Mouse (Mus musculus) forebrain, embryonic 11.5 days (tissue): Measurements from ENCODE around the gene Eif2s3x. TPM values are rescaled to one million over a fixed set of nuclear protein-coding genes. Genes with fewer than 3 reads are reported as not detected.

Experiments used
- ATAC-seq: fragments of 200-750 bp; cut with Nextera tagmentation; replicated peaks from 2 replicates; pipeline ENCODE4 v1.8.0; 2017; ENCODE audit warnings: moderate TSS enrichment; ENCODE audit not compliant: low FRiP score
- DNase-seq: peaks from one replicate; pipeline ENCODE4 v3.0.0-alpha.2; 2017; ENCODE audit warnings: low spot score
- H3K27ac ChIP-seq: fragments of 300-500 bp; sonication (generic); 2 replicates; pipeline ENCODE4 v1.5.1; 2014; ENCODE audit warnings: low read depth, low read length
- H3K27me3 ChIP-seq: fragments of 300-500 bp; sonication (generic); 2 replicates; pipeline ENCODE4 v1.6.1; 2014; ENCODE audit warnings: mild to moderate bottlenecking, low read length, mixed read lengths; ENCODE audit not compliant: control insufficient read depth, insufficient read depth
- H3K36me3 ChIP-seq: fragments of 300-500 bp; sonication (generic); 2 replicates; pipeline ENCODE4 v1.6.1; 2014; ENCODE audit warnings: mild to moderate bottlenecking, low read length, moderate library complexity, mixed read lengths; ENCODE audit not compliant: control insufficient read depth, insufficient read depth
- H3K4me1 ChIP-seq: fragments of 300-500 bp; sonication (generic); replicated peaks from 2 replicates; pipeline ENCODE4 v1.6.1; 2014; ENCODE audit warnings: low read length, mixed read lengths; ENCODE audit not compliant: control insufficient read depth, insufficient read depth
- H3K4me2 ChIP-seq: fragments of 300-500 bp; sonication (generic); 2 replicates; pipeline ENCODE4 v1.6.1; 2014; ENCODE audit warnings: low read depth, mild to moderate bottlenecking, low read length, moderate library complexity, mixed read lengths; ENCODE audit not compliant: severe bottlenecking
- H3K4me3 ChIP-seq: fragments of 300-500 bp; sonication (generic); 2 replicates; pipeline ENCODE4 v1.5.1; 2014; ENCODE audit warnings: low read depth, low read length
- H3K9ac ChIP-seq: fragments of 300-500 bp; sonication (generic); 2 replicates; pipeline ENCODE4 v1.6.1; 2014; ENCODE audit warnings: low read length
- H3K9me3 ChIP-seq: fragments of 300-500 bp; sonication (generic); 2 replicates; pipeline ENCODE4 v1.6.1; 2016; ENCODE audit warnings: low read length, mixed read lengths; ENCODE audit not compliant: control insufficient read depth
- whole genome bisulfite sequencing: fragments of 180-500 bp; shearing (Covaris S2); extraction: QIAGEN DNeasy Blood & Tissue Kit; methylation state at CpG from one replicate; pipeline ENCODE4 v1.1.7; 2014; 5-methylcytosine and 5-hydroxymethylcytosine counted together
- polyA plus RNA-seq: library from polyadenylated mRNA; unstranded; fragments of >200 nt; fragmentation: Nextera tagmentation; extraction: Ambion mirVana; gene quantifications from 2 replicates; pipeline ENCODE4 v1.2.1, GENCODE M21; 2014

Eif2s3x gene
- polyA plus RNA-seq, 1 experiment from 2014 or later = 127 TPM

DNA sequence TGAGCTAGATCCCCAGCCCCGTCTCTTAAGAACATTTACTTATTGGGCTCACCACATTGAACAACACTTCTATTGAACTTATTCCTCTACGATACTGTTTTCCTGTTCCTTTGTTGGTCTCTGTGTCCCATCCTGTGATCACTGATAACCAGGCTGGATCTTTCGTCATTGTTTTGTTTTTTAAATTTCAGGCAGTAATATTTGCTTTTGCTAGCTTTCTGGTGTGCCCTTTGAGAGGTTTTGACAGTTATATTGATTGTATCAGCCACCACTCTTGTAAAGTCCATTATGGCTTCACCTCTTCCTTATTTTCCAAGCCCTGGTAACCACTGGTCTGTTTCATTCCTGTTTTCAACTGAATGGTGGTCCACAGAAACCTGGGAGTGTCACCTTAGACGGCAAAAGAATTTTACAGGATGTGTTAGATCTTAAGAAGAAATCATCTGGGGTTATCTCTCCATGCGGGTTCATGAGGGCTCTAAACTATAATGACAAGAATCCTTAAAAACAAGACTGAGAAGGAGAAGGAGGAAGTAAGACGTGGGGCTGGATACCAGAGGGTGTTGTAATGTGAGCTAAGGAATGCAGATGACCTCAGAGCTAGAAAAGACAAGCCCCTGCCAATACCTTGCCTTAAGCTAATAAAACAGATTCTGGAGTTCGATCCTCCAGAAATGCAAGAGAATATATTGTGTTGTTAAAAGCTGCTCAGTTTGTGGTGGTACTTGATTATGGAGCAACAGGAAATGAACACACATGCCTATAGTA is 70.5 kb downstream of the Eif2s3x start:
- ATAC-seq (no peak), DNase-seq (no peak)
- WGBS = 84% methylated on average over 7 of the region's 7 CpGs
- Histone ChIP-seq H3K9ac (no peak overlapping the region), H3K9me3 (no peaks in the 10 kb centered on the region), H3K4me3 (no peak overlapping the region), H3K36me3 (no peaks in the 10 kb centered on the region), H3K4me2 (no peak overlapping the region), H3K4me1 (no peaks in the 10 kb centered on the region), H3K27me3 (peaks cover 50% of the 10 kb centered on the region), H3K27ac (no peak overlapping the region)

DNA sequence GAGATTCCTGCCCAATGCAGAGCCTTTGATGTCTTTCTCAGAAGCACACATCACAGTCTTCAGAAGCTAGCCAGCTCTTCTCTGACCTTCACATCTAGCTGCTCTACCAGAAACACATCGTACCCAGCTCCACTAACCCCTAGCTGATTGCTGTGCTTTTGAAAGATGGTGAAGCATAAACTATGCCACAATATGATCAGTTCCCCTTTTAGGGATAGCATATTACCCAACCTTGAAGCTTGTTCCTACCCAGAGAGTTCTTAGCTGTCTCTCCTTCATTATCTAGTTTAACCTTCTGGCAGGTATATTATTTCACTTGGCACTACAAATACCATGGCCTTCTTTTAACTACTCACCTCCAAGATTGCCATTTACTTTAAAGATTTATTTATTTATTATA is 72.6 kb downstream of the Eif2s3x start:
- ATAC-seq (no peak), DNase-seq (no peak)
- 96% methylated on average over 1 of the region's 1 CpGs for WGBS
- no peaks in the 10 kb centered on the region for H3K4me1 ChIP-seq
- no peak overlapping the region for H3K4me2 ChIP-seq
- no peak overlapping the region for H3K4me3 ChIP-seq
- no peaks in the 10 kb centered on the region for H3K36me3 ChIP-seq
- H3K27ac ChIP-seq = no peak overlapping the region
- H3K9me3 ChIP-seq = no peaks in the 10 kb centered on the region
- H3K9ac ChIP-seq = no peak overlapping the region
- peaks cover 39% of the 10 kb centered on the region for H3K27me3 ChIP-seq

Other genes starting within 250 kb of the Eif2s3x start
- gene AU015836, start 244.2 kb downstream of the Eif2s3x start, polyA plus RNA-seq = not detected in 2 replicates
- 26.6 and 32.3 TPM in 2 replicates for gene Zfx, start 89.2 kb downstream of the Eif2s3x start, polyA plus RNA-seq
- gene Klhl15, start 21.7 kb upstream of the Eif2s3x start, polyA plus RNA-seq = 11.2 and 11.6 TPM in 2 replicates
- 0.15 TPM in 1 of 2 replicates, not detected in the other for gene Fam90a1b, start 153.9 kb upstream of the Eif2s3x start, polyA plus RNA-seq
- gene Apoo, start 154.3 kb upstream of the Eif2s3x start, polyA plus RNA-seq = 104 and 105 TPM in 2 replicates